Mouse (Mus musculus): ENCODE results near the gene Fmnl1.

- TF ChIP-seq POLR2A (IDR thresholded peaks at IDR 0.05; ENCODE audit: extremely low read depth, insufficient read depth, low read length), result no peak
- TF ChIP-seq CTCF (IDR thresholded peaks at IDR 0.05; ENCODE audit: low read depth, low read length), result no peak
These were observed 44.4 kb downstream of the Fmnl1 start for GRCm38 (mm10) chr11:103215355-103215754.

All from liver, adult 2 months (tissue).